Mouse (Mus musculus) CH12.LX (cell line): ENCODE results near the gene Tmco4. TPM values are rescaled to one million over a fixed set of nuclear protein-coding genes. Genes with fewer than 3 reads are reported as not detected.

Source experiments
- DNase-seq: peaks from one replicate; pipeline ENCODE4 v3.0.0-alpha.2; 2013; ENCODE audit errors: extremely low read depth
- H3K27ac ChIP-seq: 2 replicates; pipeline ENCODE4 v1.5.1; 2012; ENCODE audit warnings: low read depth, mild to moderate bottlenecking, control low read depth, moderate library complexity; ENCODE audit not compliant: insufficient read depth
- H3K27me3 ChIP-seq: replicated peaks from 2 replicates; pipeline ENCODE3; 2012; ENCODE audit warnings: inconsistent platforms
- H3K36me3 ChIP-seq, 2 experiments: replicated peaks in 1 of 2; 2 replicates each; pipeline versions ENCODE3 to v1.6.1; 2012; ENCODE audit warnings: inconsistent platforms in 1 of 2, low read length in 1 of 2, mild to moderate bottlenecking in 1 of 2, mixed read lengths in 1 of 2, moderate library complexity in 1 of 2; ENCODE audit not compliant: control insufficient read depth in 1 of 2, insufficient read depth in 1 of 2
- H3K4me1 ChIP-seq, 2 experiments: 2 replicates each; pipeline ENCODE4 v1.6.1; 2012; ENCODE audit warnings: inconsistent platforms in 1 of 2, moderate library complexity in 1 of 2; ENCODE audit not compliant: insufficient read depth in 2 of 2, control insufficient read depth in 1 of 2
- H3K4me2 ChIP-seq: 2 replicates; pipeline ENCODE4 v1.6.1; 2012; ENCODE audit warnings: low read depth, mild to moderate bottlenecking, control low read depth; ENCODE audit not compliant: poor library complexity, insufficient read depth, severe bottlenecking
- H3K4me3 ChIP-seq, 3 experiments: fragments of 150-350 bp in 1 of 3; sonication (generic) in 1 of 3; replicated peaks in 1 of 3; 2 replicates each; pipeline versions ENCODE3 to v1.5.1; 2011 to 2012; ENCODE audit warnings: low read depth in 2 of 3, low read length in 2 of 3, mild to moderate bottlenecking in 2 of 3, moderate library complexity in 2 of 3, control low read depth in 1 of 3, improper control_type of control experiment in 1 of 3, inconsistent platforms in 1 of 3, mixed read lengths in 1 of 3; ENCODE audit not compliant: poor library complexity in 1 of 3
- H3K79me2 ChIP-seq: replicated peaks from 2 replicates; pipeline ENCODE4 v1.6.1; 2012; ENCODE audit warnings: mild to moderate bottlenecking, moderate library complexity; ENCODE audit not compliant: control insufficient read depth, poor library complexity, insufficient read depth, severe bottlenecking; ENCODE audit errors: extremely low read depth
- H3K9ac ChIP-seq: 2 replicates; pipeline ENCODE4 v1.6.1; 2012; ENCODE audit warnings: low read depth, mild to moderate bottlenecking, control low read depth, moderate library complexity; ENCODE audit not compliant: insufficient read depth
- H3K9me3 ChIP-seq: replicated peaks from 2 replicates; pipeline ENCODE3; 2012; ENCODE audit warnings: low read length, inconsistent platforms, mixed read lengths
- CHD1 ChIP-seq: IDR thresholded peaks from 2 replicates; pipeline ENCODE4 v1.6.1; 2012; ENCODE audit warnings: low read depth, low read length, improper control_type of control experiment, inconsistent platforms
- CTCF ChIP-seq, 2 experiments: IDR thresholded peaks in 1 of 2; conservative IDR thresholded peaks in 1 of 2; 2 replicates each; pipeline ENCODE4 v1.5.1; 2011 to 2012; ENCODE audit warnings: low read depth in 2 of 2, low read length in 2 of 2, improper control_type of control experiment in 1 of 2, inconsistent platforms in 1 of 2, mild to moderate bottlenecking in 1 of 2, moderate library complexity in 1 of 2
- E2F4 ChIP-seq: IDR thresholded peaks from 2 replicates; pipeline ENCODE4 v1.6.1; 2011; ENCODE audit warnings: low read depth, low read length, improper control_type of control experiment; ENCODE audit not compliant: insufficient replicate concordance
- ELF1 ChIP-seq: IDR thresholded peaks from 2 replicates; pipeline ENCODE4 v1.6.1; 2014; ENCODE audit warnings: low read depth, mild to moderate bottlenecking, inconsistent platforms, low read length, improper control_type of control experiment
- ETS1 ChIP-seq: conservative IDR thresholded peaks from 2 replicates; pipeline ENCODE4 v1.6.1; 2012; ENCODE audit warnings: low read depth, mild to moderate bottlenecking, inconsistent platforms, low read length, improper control_type of control experiment, moderate library complexity
- GABPA ChIP-seq: IDR thresholded peaks from 2 replicates; pipeline ENCODE4 v1.6.1; 2012; ENCODE audit warnings: low read depth, low read length, improper control_type of control experiment, inconsistent platforms; ENCODE audit not compliant: insufficient replicate concordance
- HCFC1 ChIP-seq: IDR thresholded peaks from 2 replicates; pipeline ENCODE4 v1.6.1; 2012; ENCODE audit warnings: low read depth, mild to moderate bottlenecking, inconsistent platforms, low read length, improper control_type of control experiment
- IRF4 ChIP-seq: IDR thresholded peaks from 2 replicates; pipeline ENCODE4 v1.6.1; 2014; ENCODE audit warnings: low read depth, mild to moderate bottlenecking, inconsistent platforms, low read length, improper control_type of control experiment
- MAFK ChIP-seq: IDR thresholded peaks from 2 replicates; pipeline ENCODE4 v1.6.1; 2011; ENCODE audit warnings: low read length, improper control_type of control experiment; ENCODE audit not compliant: insufficient replicate concordance
- MAX ChIP-seq: IDR thresholded peaks from 2 replicates; pipeline ENCODE4 v1.6.1; 2011; ENCODE audit warnings: low read length, improper control_type of control experiment
- MAZ ChIP-seq: IDR thresholded peaks from 2 replicates; pipeline ENCODE4 v1.6.1; 2012; ENCODE audit warnings: low read depth, mild to moderate bottlenecking, inconsistent platforms, low read length, improper control_type of control experiment, moderate library complexity
- MEF2A ChIP-seq: IDR thresholded peaks from 2 replicates; pipeline ENCODE4 v1.6.1; 2014; ENCODE audit warnings: low read depth, mild to moderate bottlenecking, inconsistent platforms, low read length, improper control_type of control experiment, borderline replicate concordance
- MYC ChIP-seq: IDR thresholded peaks from 2 replicates; pipeline ENCODE4 v1.6.1; 2011; ENCODE audit warnings: low read depth, mild to moderate bottlenecking, improper control_type of control experiment, low read length
- PAX5 ChIP-seq: IDR thresholded peaks from 2 replicates; pipeline ENCODE4 v1.6.1; 2012; ENCODE audit warnings: low read length, inconsistent platforms, mixed read lengths
- POLR2AphosphoS2 ChIP-seq: IDR thresholded peaks from 2 replicates; pipeline ENCODE4 v1.6.1; 2011; ENCODE audit warnings: low read depth, low read length, improper control_type of control experiment
- RAD21 ChIP-seq: IDR thresholded peaks from 2 replicates; pipeline ENCODE4 v1.6.1; 2011; ENCODE audit warnings: low read depth, mild to moderate bottlenecking, low read length, improper control_type of control experiment, moderate library complexity
- SMC3 ChIP-seq: IDR thresholded peaks from 2 replicates; pipeline ENCODE4 v1.6.1; 2011; ENCODE audit warnings: low read depth, low read length, improper control_type of control experiment
- TBP ChIP-seq: conservative IDR thresholded peaks from 2 replicates; pipeline ENCODE4 v1.6.1; 2011; ENCODE audit warnings: low read depth, low read length, improper control_type of control experiment
- TCF12 ChIP-seq: IDR thresholded peaks from 2 replicates; pipeline ENCODE4 v1.6.1; 2014; ENCODE audit warnings: low read depth, mild to moderate bottlenecking, inconsistent platforms, low read length, improper control_type of control experiment
- UBTF ChIP-seq: IDR thresholded peaks from 2 replicates; pipeline ENCODE4 v1.6.1; 2012; ENCODE audit warnings: low read depth, mild to moderate bottlenecking, inconsistent platforms, low read length, improper control_type of control experiment, moderate library complexity
- USF1 ChIP-seq: IDR thresholded peaks from 2 replicates; pipeline ENCODE4 v1.6.1; 2014; ENCODE audit warnings: low read depth, mild to moderate bottlenecking, inconsistent platforms, low read length, improper control_type of control experiment
- ZKSCAN1 ChIP-seq: IDR thresholded peaks from 2 replicates; pipeline ENCODE4 v1.6.1; 2012; ENCODE audit warnings: low read depth, inconsistent platforms, low read length, improper control_type of control experiment, borderline replicate concordance
- dilution Hi-C: fragments of 300-500 bp; cut with MboI; formaldehyde crosslinking; loops from 2 replicates; pipeline ENCODE4 v1.14.3; 2020; ENCODE audit warnings: low sequenced_read_pairs; ENCODE audit not compliant: extremely low pct_unique_long_range_greater_than_20kb, extremely low pct_ligation_motif_present
- in situ Hi-C: fragments of 300-500 bp; cut with MboI; formaldehyde crosslinking; loops from 3 replicates; pipeline ENCODE4 v1.14.3; 2019; ENCODE audit warnings: low sequenced_read_pairs, low pct_ligation_motif_present, low pct_unique_long_range_greater_than_20kb, mixed read lengths
- polyA plus RNA-seq: library from polyadenylated mRNA; unstranded; fragments of >175 nt; gene quantifications from 2 replicates; pipeline ENCODE4 v1.2.1, GENCODE M21; 2012; ENCODE audit warnings: low read depth; ENCODE audit not compliant: insufficient read length
- total RNA-seq, 2 experiments: library from RNA; depleted of rRNA; stranded (reverse); fragments of 300-350 nt in 1 of 2; fragments of >200 nt in 1 of 2; gene quantifications; 2 replicates each; pipeline ENCODE4 v1.2.3; 2012 to 2014

Gene Tmco4
- total and polyA plus RNA-seq, 3 experiments: 20.3 to 22.2 (median 21.7) TPM

DNA sequence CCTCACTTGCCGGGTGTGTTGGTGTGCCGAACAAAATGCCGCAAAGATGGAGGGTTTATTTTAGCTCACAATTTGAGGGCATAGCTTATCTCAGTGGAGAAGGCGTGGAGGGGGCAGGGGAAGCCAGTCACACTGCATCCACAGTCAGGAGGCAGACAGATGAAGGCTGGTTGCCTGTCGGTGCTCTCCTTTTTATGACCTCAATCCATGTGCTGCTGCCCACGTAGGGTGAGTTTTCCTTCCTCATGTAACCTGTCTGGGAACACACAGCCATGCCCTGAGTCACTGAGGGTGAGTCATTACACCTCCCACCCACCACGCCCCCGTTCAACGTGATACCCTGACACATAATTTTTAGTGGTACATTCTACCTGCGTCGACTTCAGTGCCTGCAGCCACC, 25.9 kb downstream of the Tmco4 start:
- no peak for DNase-seq
- Histone ChIP-seq H3K36me3 (peaks cover 39 to 77% of the 10 kb centered on the region in 2 experiments), H3K9ac (no peak overlapping the region), H3K4me3 (no peak overlapping the region), H3K27ac (no peak overlapping the region), H3K9me3 (no peaks in the 10 kb centered on the region), H3K27me3 (no peaks in the 10 kb centered on the region), H3K4me2 (no peak overlapping the region), H3K79me2 (no peaks in the 10 kb centered on the region), H3K4me1 (peaks cover 0 to 3% of the 10 kb centered on the region in 2 experiments; a peak in 1 of 4 replicates)
- TF ChIP-seq SMC3: no peak
- TF ChIP-seq IRF4: no peak
- TF ChIP-seq CHD1: no peak
- TF ChIP-seq E2F4: no peak
- no peak for TF ChIP-seq RAD21
- no peak for TF ChIP-seq ETS1
- no peak for TF ChIP-seq CTCF (conservative IDR thresholded peaks at IDR 0.05 in 1 of 2, IDR thresholded peaks at IDR 0.05 in 1 of 2; ENCODE audit: low read depth in 2 of 2, low read length in 2 of 2)
- no peak for TF ChIP-seq HCFC1
- no peak for TF ChIP-seq ELF1
- TF ChIP-seq TCF12: no peak
- no peak for TF ChIP-seq UBTF
- no peak for TF ChIP-seq MEF2A
- TF ChIP-seq MAFK: no peak
- TF ChIP-seq ZKSCAN1: no peak
- no peak for TF ChIP-seq TBP
- TF ChIP-seq MAX: no peak
- no peak for TF ChIP-seq MAZ
- dilution Hi-C loops (no loop called here), in situ Hi-C loops (no loop called here)

DNA sequence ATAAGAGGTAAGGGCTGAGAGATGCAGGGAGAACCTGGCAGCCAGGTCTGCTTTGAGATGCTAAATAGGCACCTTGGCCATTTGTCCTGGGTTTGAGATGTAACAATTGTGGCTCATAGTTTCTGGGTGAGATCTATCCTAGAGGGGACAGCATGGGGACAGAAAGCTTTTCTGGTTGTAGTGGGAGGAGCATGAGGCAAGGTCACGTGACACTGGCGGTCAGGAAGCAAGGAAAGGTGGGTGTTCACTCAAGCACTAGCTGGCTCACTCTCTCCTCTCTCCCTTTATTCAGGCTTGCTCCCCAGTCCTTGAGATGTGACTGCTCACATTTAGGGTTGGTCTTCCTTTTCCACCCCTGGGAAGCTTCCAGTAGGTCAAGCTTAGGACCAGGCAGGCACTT, 28.3 kb downstream of the Tmco4 start:
- dilution Hi-C loops: no loop called here
- no peak for DNase-seq
- H3K9ac ChIP-seq: no peak overlapping the region
- TF ChIP-seq PAX5: no peak
- TF ChIP-seq MYC: no peak
- no peak for TF ChIP-seq POLR2AphosphoS2
- no peak for TF ChIP-seq GABPA
- TF ChIP-seq USF1: peak; percentile 8; the same call in 1 of the 2 replicates
- H3K4me1 ChIP-seq: peaks cover 0 to 3% of the 10 kb centered on the region in 2 experiments; a peak in 1 of 4 replicates
- H3K27ac ChIP-seq: no peak overlapping the region
- H3K9me3 ChIP-seq: no peaks in the 10 kb centered on the region
- H3K36me3 ChIP-seq: peaks cover 33 to 62% of the 10 kb centered on the region in 2 experiments
- H3K4me2 ChIP-seq: no peak overlapping the region
- H3K4me3 ChIP-seq: no peak overlapping the region
- no peaks in the 10 kb centered on the region for H3K27me3 ChIP-seq
- no peaks in the 10 kb centered on the region for H3K79me2 ChIP-seq
- in situ Hi-C loops: no loop called here
